Mouse (Mus musculus) olfactory bulb, adult 2 months (tissue): ENCODE measurements around the gene Rabep1. TPM values are rescaled to one million over a fixed set of nuclear protein-coding genes. Genes with fewer than 3 reads are reported as not detected.

Experiments
- H3K27ac ChIP-seq: fragments of 200-500 bp; 2 replicates; pipeline ENCODE4 v1.5.1; 2012; ENCODE audit warnings: low read depth, low read length; ENCODE audit not compliant: insufficient read depth
- H3K4me1 ChIP-seq: fragments of 200-500 bp; 2 replicates; pipeline ENCODE4 v1.6.1; 2012; ENCODE audit warnings: low read length; ENCODE audit not compliant: control insufficient read depth, insufficient read depth
- H3K4me3 ChIP-seq: fragments of 200-500 bp; 2 replicates; pipeline ENCODE4 v1.5.1; 2012; ENCODE audit warnings: mild to moderate bottlenecking, low read depth, low read length, moderate library complexity; ENCODE audit not compliant: insufficient read depth
- CTCF ChIP-seq: fragments of 200-500 bp; IDR thresholded peaks from 2 replicates; pipeline ENCODE4 v1.5.1; 2012; ENCODE audit warnings: low read depth, mild to moderate bottlenecking, low read length, moderate library complexity; ENCODE audit not compliant: insufficient read depth
- POLR2A ChIP-seq: fragments of 200-500 bp; IDR thresholded peaks from 2 replicates; pipeline ENCODE4 v1.6.1; 2012; ENCODE audit warnings: mild to moderate bottlenecking, low read depth, low read length, moderate library complexity; ENCODE audit not compliant: insufficient read depth
- WGBS: fragments of 180-500 bp; shearing (Covaris S2); methylation state at CpG from one replicate; pipeline ENCODE4 v1.1.7; 2018; 5-methylcytosine and 5-hydroxymethylcytosine counted together
- polyA plus RNA-seq: library from polyadenylated mRNA; stranded (reverse); fragments of >200 nt; gene quantifications from 2 replicates; pipeline ENCODE4 v1.2.4, GENCODE M21; 2012; ENCODE audit warnings: low replicate concordance; ENCODE audit not compliant: missing spikeins, insufficient read depth, insufficient read length

Gene Rabep1
- polyA plus RNA-seq, 1 experiment: not detected

DNA sequence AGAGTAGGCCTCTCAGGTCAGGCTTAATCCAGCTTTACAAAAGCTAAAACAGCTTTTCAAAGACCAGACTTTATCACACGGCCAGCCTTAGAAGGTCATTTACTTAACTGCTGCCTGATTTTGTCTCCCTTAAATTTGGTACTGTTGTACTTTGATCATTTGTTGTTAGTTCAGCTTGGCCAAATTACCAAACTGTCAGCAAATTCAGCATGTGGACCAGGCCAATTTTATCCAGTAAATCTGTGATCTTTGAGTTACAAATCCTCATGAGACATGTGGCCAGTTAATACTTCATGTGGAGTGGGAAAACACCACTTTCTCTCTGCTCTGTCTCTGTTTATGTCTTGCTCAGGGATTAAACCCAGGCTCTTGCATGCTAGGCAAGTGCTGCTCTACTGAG is 128.0 kb downstream of the Rabep1 start:
- peaks cover 2% of the 10 kb centered on the region; the same call in 1 of the 2 replicates for H3K4me1 ChIP-seq
- H3K4me3 ChIP-seq: no peak overlapping the region
- WGBS: 61% methylated on average over 1 of the region's 1 CpGs
- H3K27ac ChIP-seq: no peak overlapping the region
- TF ChIP-seq POLR2A (no peak), CTCF (no peak)

DNA sequence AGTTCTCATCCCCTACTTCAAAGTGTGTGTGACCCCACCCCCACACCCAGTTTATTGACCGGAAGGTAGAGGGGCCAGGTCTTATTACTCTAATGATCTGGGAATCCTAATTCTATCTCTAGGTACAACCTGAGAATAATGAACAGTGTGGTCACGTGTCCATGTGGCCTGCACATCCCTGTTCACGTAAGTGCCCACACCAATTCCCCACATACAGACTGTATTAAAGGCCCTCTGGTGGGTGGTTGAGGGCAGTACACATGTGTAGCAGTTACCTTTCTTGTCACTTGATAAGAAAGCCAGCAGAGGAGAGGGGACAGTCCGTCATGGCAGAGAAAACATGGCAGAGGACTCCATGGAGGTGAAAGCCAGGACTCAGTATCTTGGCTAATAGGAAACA is 129.4 kb downstream of the Rabep1 start:
- 76% methylated on average over 4 of the region's 4 CpGs for WGBS
- Histone ChIP-seq H3K4me1 (no peaks in the 10 kb centered on the region), H3K27ac (no peak overlapping the region), H3K4me3 (no peak overlapping the region)
- TF ChIP-seq CTCF (no peak), POLR2A (no peak)

DNA sequence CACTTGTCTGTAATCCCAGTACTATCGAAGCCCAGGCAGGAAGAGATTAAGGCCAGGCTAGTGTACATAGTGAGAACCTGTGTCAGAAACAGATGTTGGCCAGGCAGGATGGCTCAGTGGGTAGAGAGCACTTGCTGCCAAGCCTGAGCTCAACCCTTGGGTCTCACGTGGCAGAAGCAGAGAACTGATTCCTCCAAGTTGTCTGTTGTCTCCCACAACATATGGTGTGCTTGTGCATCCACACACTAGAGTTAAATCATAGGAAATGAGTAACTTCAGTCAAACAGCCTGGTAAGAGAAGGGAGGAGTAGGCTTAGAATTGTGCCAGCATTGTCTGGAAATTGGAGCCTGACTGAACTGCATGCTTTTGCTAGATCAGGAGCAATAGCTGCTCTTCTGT is 130.6 kb downstream of the Rabep1 start:
- Histone ChIP-seq H3K27ac (no peak overlapping the region), H3K4me1 (no peaks in the 10 kb centered on the region), H3K4me3 (no peak overlapping the region)
- TF ChIP-seq CTCF (no peak), POLR2A (no peak)
- WGBS: 75% methylated on average over 2 of the region's 2 CpGs

DNA sequence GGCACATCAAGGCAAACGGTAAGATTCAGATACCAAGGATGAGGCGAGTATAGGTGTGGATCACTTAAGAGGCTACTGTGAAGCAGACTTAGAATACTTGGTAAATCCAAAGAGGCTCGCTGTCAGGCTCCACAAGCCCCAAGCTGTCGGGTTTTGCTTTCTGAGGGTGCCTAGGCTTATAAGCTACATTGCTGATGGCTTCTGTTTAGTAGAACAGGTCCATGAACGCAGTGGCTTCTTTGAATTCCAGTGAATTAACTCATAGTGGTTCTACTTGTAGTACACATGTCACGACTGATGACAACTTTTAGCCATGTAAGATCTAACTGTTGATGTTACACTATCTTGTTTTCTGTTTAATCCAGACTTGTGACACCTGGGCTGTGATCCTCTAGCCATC is 132.7 kb downstream of the Rabep1 start:
- Histone ChIP-seq H3K27ac (no peak overlapping the region), H3K4me3 (no peak overlapping the region), H3K4me1 (peaks cover 11% of the 10 kb centered on the region)
- TF ChIP-seq CTCF (no peak), POLR2A (no peak)
- 89% methylated on average over 6 of the region's 6 CpGs for WGBS

DNA sequence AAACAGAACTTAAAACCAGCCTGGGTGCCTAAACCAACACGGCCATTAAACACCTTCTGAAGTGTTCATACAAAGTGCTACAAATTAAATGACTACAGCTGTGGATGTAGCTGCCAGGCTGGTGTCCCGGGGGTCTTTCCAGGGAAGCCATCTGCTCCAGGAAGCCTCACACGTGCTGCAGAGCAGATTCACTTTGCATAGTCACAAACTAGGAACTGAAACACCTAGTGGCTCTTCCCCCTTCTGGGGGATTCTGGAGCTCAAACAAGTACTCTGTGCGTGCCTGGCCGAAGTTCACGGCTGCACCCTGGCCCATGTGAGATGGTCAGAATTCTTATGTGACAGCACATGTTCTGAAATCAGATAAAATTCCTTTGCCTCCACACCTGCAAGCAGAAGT is 135.7 kb downstream of the Rabep1 start:
- no peak overlapping the region for H3K4me3 ChIP-seq
- TF ChIP-seq POLR2A (no peak), CTCF (no peak)
- H3K4me1 ChIP-seq: peaks cover 14% of the 10 kb centered on the region
- WGBS: 85% methylated on average over 6 of the region's 6 CpGs
- no peak overlapping the region for H3K27ac ChIP-seq

DNA sequence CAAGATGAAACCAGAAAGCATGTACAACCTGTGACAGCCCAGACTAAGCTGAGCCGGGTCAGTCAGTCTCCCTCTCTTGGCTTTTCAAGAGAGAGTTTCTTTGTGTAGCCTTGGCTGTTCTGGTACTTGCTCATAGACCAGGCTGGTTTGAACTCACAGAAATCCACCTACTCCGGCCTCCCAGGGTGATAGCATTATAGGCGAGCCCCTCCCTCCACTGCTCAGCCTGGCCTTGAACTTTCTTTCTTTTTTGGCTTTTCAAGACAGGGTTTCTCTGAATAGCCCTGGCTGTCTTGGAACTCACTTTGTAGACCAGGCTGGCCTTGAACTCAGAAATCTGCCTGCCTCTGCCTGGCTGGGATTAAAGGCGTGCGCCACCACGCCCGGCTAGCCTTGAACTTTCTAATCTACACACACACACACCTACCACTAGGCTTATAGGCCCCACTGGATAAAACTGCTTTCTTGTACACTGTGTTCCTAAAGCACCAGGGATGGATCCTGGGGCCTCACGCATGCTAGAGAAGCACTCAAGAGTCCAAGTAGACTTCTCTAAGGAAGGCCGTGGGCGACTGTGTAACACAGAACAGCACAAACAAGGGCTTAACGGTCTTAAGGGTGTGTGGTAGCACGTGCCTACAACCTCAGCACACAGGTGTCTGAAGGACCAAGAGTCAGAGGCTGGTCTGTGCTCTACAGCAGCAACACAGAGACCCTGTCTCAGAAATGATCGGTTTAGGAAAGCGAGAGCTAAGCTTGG is 136.4 kb downstream of the Rabep1 start:
- Histone ChIP-seq H3K27ac (no peak overlapping the region), H3K4me1 (peaks cover 14% of the 10 kb centered on the region), H3K4me3 (no peak overlapping the region)
- WGBS: 89% methylated on average over 14 of the region's 14 CpGs
- TF ChIP-seq CTCF: no peak
- no peak for TF ChIP-seq POLR2A

DNA sequence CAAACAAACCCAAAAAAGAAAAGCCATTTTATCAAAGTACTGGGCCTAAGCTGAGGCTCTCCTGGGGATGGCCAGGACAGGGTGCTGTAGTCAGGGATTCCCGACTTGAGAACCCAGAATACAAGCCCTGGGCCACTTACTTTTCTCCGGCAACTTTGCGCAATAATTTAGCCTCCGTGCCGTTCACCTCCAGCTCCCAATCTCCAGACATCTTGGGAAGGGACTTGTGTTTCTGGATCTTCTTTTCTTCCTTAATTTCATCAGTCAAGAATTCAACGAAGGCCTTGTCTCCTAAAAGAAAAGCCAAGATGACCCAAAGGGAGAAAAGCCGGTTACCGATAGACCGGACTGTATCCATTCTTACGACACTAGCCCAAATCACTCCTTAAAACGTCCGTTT is 137.5 kb downstream of the Rabep1 start:
- WGBS: 9% methylated on average over 12 of the region's 12 CpGs
- Histone ChIP-seq H3K27ac (no peak overlapping the region), H3K4me3 (peak overlapping the region; percentile 36), H3K4me1 (peaks cover 14% of the 10 kb centered on the region)
- TF ChIP-seq POLR2A (no peak), CTCF (no peak)

DNA sequence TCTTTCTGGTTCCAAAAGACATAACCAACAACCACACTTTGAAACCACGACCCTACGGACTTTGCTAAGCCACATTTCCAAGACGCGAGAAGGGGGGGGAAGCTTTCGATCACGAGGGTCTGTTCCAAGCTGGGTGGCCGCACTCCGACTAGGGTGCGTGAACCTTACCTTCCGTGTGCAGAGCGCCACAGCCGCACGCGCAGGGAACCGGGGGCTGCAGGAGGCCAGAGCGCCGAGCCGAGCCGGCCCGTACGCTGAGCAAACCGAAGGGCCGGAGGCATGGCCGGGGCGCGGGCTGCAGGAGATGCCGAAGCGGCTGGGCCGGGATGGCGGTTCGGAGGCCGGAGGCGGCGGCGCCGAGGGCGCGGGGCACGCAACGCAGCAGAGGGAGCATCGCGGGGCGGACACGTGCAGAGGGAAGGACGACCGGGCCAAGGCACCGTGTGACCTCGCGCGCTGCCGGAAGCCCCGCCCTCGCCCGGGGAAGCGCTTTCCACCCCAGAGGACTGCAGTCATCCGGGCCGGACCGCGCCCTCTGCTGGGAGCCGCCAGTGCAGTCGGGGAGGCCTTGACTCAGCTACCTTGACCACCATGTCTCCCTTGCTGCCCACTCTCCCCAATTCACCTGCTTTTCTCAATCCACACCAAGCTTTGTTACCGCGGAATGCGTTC is 138.1 kb downstream of the Rabep1 start, which contains the start of gene C1qbp:
C1qbp (minus strand) TSS at position 470 of the 672 bp plus-strand sequence.
- Histone ChIP-seq H3K4me3 (peak within 1 kb of the TSS; percentile 97), H3K4me1 (peaks cover 14% of the 10 kb centered on the region), H3K27ac (peak within 1 kb of the TSS; percentile 16; the same call in 1 of the 2 replicates)
- under 1% methylated on average over 64 of the region's 64 CpGs for WGBS
- TF ChIP-seq CTCF (peak; percentile 96), POLR2A (peak; percentile 36; the same call in 1 of the 2 replicates)

Other genes with a start within 250 kb of the Rabep1 start
- gene 4930544D05Rik, start 228.9 kb upstream of the Rabep1 start, polyA plus RNA-seq: not detected in 2 replicates
- gene Chrne, start 225.6 kb upstream of the Rabep1 start, polyA plus RNA-seq: not detected in 2 replicates
- gene Gp1ba, start 205.7 kb upstream of the Rabep1 start, polyA plus RNA-seq: not detected in 2 replicates
- not detected in 2 replicates for gene Rnf167, start 197.5 kb upstream of the Rabep1 start, polyA plus RNA-seq
- gene Slc25a11, start 197.3 kb upstream of the Rabep1 start, polyA plus RNA-seq: not detected in 2 replicates
- 496 and 550 TPM in 2 replicates for gene Pfn1, start 190.1 kb upstream of the Rabep1 start, polyA plus RNA-seq
- gene Eno3, start 187.6 kb upstream of the Rabep1 start, polyA plus RNA-seq: not detected in 2 replicates
- gene Spag7, start 175.4 kb upstream of the Rabep1 start, polyA plus RNA-seq: not detected in 2 replicates
- gene Camta2, start 156.7 kb upstream of the Rabep1 start, polyA plus RNA-seq: not detected in 2 replicates
- not detected in 2 replicates for gene Inca1, start 144.6 kb upstream of the Rabep1 start, polyA plus RNA-seq
- not detected in 2 replicates for gene Kif1c, start 144.2 kb upstream of the Rabep1 start, polyA plus RNA-seq
- gene Zfp3, start 80.6 kb upstream of the Rabep1 start, polyA plus RNA-seq: not detected in 2 replicates
- not detected in 2 replicates for gene Scimp, start 32.2 kb upstream of the Rabep1 start, polyA plus RNA-seq
- not detected in 2 replicates for gene Nup88, start 125.2 kb downstream of the Rabep1 start, polyA plus RNA-seq
- not detected in 2 replicates for gene Rpain, start 125.4 kb downstream of the Rabep1 start, polyA plus RNA-seq
- not detected in 2 replicates for gene C1qbp, start 138.2 kb downstream of the Rabep1 start, polyA plus RNA-seq
- not detected in 2 replicates for gene Dhx33, start 159.7 kb downstream of the Rabep1 start, polyA plus RNA-seq
- 153 TPM in 1 of 2 replicates, not detected in the other for gene Mis12, start 174.8 kb downstream of the Rabep1 start, polyA plus RNA-seq
- gene Derl2, start 175.1 kb downstream of the Rabep1 start, polyA plus RNA-seq: not detected in 2 replicates
- not detected in 2 replicates for gene 6330403K07Rik, start 188.7 kb downstream of the Rabep1 start, polyA plus RNA-seq